Mouse (Mus musculus) left cerebral cortex, postnatal 10 days (tissue): ENCODE measurements at regions not wholly inside any gene's neighbourhood (a gene's known extent, or its start where the extent isn't known, plus 50 kb on each side); places are given as distances from the start of the nearest gene placed in this dataset.

Experiments
- DNase-seq, 2 experiments: peaks; one replicate each; pipeline ENCODE4 v3.0.0; 2021 to 2022; ENCODE audit warnings: low spot score in 2 of 2, mixed read lengths in 1 of 2; ENCODE audit errors: extremely low spot score in 1 of 2
- intact Hi-C: fragments of 180-260 bp; cut with DNase I; formaldehyde crosslinking; loops from one replicate; pipeline ENCODE4 v1.15.1; 2025

DNA sequence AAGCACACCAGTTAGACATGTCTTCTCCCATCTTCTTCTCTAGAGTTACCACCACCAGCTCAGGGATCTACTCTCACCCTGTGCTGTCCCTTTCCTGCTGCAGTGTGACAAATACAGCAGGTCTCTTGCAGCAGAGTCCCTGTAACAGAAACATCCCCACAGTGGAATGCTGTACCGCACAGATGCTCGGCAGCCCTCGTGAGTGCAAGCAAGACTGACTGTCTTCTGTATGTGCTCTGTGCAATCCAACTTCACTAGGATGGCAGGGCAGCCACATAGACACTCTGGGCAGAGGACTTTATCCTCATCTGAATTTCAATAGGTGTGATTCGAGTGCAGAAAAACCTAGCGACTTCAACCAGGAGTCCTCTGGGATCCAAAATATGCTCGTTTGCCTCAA lies 84.1 kb upstream of the Cxcl12 start:
- intact Hi-C loops, result no loop called here

DNA sequence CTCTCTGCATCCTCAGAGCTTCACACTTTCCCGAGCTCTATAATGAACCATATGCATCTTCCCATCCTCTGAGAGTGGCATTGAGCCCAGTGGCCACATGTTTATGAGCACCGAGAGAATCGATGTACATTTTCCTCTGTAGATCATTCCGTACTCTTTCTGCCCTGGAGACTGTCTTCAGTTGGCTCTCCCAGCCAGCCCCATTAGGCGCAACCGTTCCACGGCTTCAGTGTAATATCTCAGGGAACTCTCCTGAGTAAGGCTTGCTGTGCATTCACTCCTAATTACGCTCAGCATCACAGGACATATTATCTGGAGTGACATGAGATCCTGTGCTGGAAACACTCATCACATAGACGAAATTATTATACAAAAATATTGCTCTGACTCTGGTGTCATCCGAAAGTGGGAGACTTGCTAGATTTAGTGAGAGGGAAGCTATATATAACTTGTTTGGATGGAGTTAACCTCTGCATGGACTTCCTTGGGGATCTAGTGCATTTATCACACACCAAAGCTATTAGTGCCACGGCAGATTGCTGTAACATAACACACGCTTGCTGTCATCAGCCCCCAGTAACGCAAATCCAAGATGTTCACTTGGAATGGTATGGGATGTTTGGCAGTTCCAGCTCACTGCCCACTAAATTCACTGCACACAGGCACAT lies 83.4 kb upstream of the Cxcl12 start:
- DNase-seq, result no peak
- intact Hi-C loops, result no loop called here

More for the DNA sequence above, 84.1 kb upstream of the Cxcl12 start:
- no peak for DNase-seq

DNA sequence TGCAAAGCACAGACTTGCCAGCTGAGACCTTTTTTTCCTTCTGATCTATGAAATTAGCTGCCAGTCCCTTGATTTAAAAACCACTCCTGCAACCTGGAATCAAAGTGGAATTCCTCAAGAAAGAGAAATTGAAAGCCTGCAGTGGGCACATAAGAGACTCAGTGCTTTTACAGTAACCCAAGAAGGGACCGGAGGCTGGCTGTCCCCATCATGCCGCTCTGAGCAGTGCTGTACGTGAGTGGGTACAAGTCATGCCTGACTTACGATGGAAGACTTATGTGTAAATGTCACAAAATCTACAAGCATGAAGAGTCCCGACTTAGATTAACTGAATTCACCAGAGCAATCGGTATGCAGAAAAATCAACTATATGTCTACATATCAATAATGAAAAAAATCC lies 73.6 kb upstream of the Cxcl12 start:
- DNase-seq, result no peak
- intact Hi-C loops, result no loop called here

DNA sequence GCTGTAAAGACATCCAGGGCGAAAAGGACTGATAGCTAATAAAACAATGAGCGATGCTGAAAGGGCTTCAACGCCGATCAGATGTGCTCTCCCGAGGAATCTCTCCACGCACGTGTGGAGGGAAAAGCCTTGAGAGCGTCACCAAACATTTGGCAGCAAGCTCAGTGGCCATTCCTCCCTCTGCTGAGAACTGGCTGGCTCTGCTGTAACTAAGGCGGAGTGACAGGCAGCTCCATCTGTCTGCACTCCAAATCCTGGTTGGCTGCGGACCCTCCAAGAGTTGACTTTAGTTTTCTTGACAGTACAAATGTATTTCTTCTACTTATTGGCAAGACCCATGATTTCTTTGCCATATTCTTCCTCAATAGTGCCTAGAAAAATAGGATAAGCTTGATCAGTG lies 68.5 kb upstream of the Cxcl12 start:
- no peak for DNase-seq
- intact Hi-C loops, result no loop called here

DNA sequence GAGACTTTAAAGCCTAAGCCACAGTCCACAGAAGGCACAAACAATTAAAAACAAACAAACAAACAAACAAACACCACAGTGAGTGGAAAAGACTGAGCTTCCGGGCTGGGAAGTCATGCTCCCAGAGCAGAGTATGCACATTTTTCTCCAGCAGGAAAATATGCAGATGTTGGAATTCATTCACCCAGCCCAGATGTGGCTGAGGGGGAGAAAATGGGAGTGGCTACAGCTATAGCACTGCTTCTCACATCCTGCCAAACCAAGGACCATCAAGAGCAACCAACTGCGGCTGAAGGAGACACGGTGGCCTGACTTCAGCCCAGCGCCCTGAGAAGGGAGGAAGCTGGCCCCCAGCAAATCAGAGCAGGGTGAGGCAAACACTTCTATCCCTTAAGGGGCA lies 65.6 kb upstream of the Cxcl12 start:
- intact Hi-C loops, result no loop called here
- no peak for DNase-seq

DNA sequence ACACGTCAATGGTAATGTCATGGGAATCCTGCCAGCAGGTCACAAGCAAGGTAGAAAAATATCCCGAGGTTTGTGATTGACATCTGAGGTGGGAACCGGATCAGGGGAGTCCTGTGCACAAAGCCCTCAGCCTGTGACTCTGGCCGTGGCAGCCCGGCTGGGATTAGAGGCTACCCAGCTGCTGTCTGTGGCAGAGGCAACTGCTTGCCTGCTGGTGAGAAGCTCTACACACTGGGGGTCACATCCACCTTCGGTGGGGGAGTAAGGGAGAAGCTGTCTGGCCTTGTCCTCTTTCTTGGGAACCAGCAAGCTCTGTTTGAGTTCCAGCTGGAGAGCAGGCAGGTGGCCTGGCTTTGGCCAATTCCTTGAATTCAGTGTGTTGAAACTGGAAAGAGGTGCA lies 64.3 kb upstream of the Cxcl12 start:
- intact Hi-C loops, result no loop called here
- DNase-seq, result no peak

DNA sequence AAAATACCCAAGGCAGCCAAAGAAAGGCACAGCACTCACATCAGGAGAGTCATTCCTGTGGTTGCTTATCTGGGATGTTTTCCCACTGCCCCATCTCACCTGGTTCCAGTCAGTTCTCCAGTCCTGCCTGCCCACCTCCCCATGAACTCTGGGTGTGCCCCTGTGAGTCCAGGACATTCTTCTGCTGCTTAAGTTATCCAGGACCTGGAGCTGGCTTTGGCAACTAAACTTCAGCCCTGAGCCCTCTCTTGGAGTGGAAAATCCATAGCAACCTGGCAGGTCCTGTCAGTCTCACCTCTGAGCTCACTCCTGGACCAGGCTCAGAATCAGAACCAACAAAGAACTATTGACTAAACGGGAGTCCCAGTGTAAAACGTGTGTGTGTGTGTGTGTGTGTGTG lies 63.9 kb upstream of the Cxcl12 start:
- DNase-seq, result no peak
- intact Hi-C loops, result no loop called here

DNA sequence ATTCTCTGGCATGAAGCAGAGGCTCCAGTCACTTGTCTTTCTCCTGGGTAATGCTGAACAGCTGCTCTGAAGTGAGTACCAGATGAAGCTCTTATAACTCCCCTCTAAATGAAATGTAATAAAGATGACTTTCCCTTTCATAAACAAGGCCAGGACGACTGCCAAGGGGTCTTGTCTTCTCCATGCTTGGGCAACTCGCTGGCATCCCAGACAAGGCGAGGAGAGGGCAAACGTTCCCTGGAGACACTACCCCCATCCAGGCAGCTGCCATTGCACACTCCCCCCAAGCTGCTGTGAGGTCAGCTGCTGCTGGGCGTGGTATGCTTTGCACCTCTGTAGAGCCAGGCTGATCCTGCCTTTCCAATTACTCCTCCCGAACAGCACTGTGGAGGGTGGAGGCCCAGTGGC lies 63.1 kb upstream of the Cxcl12 start:
- DNase-seq, result no peak
- intact Hi-C loops, result no loop called here

DNA sequence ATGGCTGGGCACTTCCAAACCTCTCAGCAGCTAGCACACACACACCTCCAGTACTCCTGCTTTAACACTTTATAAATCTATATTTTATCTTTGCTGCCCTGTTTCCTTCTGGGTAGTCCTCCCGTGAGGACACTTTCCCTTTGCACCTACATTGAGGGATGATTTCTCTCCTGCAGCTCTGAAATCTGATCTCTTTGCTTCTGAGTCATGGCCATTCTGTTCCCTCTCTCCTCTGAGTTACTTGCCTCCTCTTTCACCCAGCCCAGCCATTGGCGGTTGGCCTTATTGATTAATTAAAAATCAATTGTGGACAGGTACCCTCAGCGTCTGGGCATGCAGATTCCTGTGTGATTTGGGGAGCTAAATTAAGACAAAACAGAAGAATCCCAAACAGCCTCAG lies 58.0 kb upstream of the Cxcl12 start:
- intact Hi-C loops, result no loop called here
- DNase-seq, result no peak

DNA sequence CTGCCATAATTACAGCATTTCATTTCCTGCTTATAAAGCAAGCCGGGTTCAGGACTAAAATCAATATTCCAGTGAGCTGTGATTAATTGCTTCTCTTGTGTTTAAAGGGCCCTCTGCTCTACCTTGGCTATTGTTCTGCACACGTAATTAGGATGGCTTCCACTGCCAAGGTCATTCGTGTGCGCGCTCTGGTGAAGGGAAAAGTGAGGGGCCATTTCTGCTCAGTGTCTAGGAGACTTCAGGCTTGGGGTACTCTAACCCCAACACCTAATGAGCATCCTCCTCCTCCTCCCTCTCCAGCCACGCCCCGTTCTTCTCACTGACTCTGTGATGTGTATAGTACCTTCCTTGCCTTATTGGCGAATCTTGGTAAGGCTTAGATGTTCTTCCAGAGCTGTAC lies 53.5 kb upstream of the Cxcl12 start:
- no peak for DNase-seq
- intact Hi-C loops, result no loop called here

DNA sequence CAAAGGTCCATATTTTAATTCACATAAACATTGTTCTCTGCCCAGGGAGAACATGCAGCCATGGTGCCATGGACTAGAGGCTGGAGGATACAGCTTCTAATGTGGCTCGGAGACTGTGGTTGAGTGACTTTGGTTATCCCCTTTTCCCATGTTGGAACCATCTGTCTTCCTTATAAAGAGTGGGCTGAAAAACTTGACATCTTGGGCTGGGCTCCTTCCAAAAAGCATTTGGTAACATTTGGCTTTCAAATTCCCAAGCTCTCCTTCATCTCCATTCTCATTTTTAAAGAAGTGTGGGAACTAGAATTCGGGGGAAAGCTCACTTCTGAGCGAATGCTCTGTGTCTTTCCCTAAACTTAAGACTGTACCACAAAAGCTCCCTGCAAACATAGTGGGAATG lies 50.3 kb upstream of the Cxcl12 start:
- intact Hi-C loops, result no loop called here

More for the DNA sequence above, 50.3 kb upstream of the Cxcl12 start:
- no peak for DNase-seq
